Mouse (Mus musculus) c-Kit-positive CD71-negative TER-119-negative erythroid progenitor cells, embryonic 14.5 days (primary cell): Measurements from ENCODE around the gene Zfp574.

ENCODE experiments used
- DNase-seq: peaks from one replicate; pipeline ENCODE4 v3.0.0-alpha.2; 2013; ENCODE audit warnings: low read depth

Gene Zfp574

GRCm38 (mm10) chr7:25112178-25112955, 40.0 kb downstream of the Zfp574 start:
- no peak for DNase-seq

GRCm38 (mm10) chr7:25112956-25113603, 40.7 kb downstream of the Zfp574 start:
- DNase-seq, result no peak

GRCm38 (mm10) chr7:25120061-25120834, 47.9 kb downstream of the Zfp574 start:
- peak; percentile 74 for DNase-seq

GRCm38 (mm10) chr7:25121240-25121786, 48.9 kb downstream of the Zfp574 start:
- no peak for DNase-seq

GRCm38 (mm10) chr7:25125716-25126281, 53.4 kb downstream of the Zfp574 start:
- no peak for DNase-seq

GRCm38 (mm10) chr7:25127971-25128370, 55.6 kb downstream of the Zfp574 start:
- no peak for DNase-seq

GRCm38 (mm10) chr7:25129390-25129979, 57.1 kb downstream of the Zfp574 start:
- no peak for DNase-seq

- DNase-seq, result no peak
These were observed 58.2 kb downstream of the Zfp574 start for GRCm38 (mm10) chr7:25130565-25130964.

- no peak for DNase-seq
These were observed 58.9 kb downstream of the Zfp574 start for GRCm38 (mm10) chr7:25131247-25131646.

GRCm38 (mm10) chr7:25132318-25132960, 60.1 kb downstream of the Zfp574 start:
- no peak for DNase-seq
